Mouse (Mus musculus) lung, postnatal 4 days (tissue): ENCODE measurements at regions not wholly inside any gene's neighbourhood (a gene's known extent, or its start where the extent isn't known, plus 50 kb on each side); places are given as distances from the start of the nearest gene placed in this dataset.
"Not testable (repeated sequence)": the region's sequence is repeated elsewhere in the genome, so short reads cannot be mapped to it uniquely, and the experiment has no call there.

Experiments used
- DNase-seq, 2 experiments: peaks; one replicate each; pipeline ENCODE4 v3.0.0; 2021

DNA sequence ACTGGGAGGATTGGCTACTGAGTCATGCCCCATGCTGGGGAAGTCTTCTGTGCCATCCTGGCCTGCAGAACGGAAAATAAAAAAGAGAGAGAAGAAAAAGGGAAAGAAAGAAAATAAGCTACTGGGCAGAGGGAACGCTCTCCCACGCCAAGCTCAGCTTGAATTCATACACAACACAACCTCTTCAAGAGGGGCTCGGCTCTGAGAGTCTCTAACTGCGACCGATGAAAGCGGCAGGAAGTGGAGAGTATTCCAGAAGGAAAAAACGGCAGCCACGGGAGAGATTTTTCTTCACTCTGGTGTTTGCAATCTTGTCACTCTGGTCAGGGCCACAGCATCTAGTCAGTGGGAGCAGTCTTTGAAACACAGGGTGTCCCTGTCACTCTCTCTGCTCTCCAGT, 358.6 kb downstream of the Sox9 start:
- DNase-seq: no peak

- no peak for DNase-seq
Measured at GRCm38 (mm10) chr11:113142816-113143215, 360.8 kb downstream of the Sox9 start.

- DNase-seq: peak; percentile 40 to 63
Measured at GRCm38 (mm10) chr11:113143839-113144627, 362.0 kb downstream of the Sox9 start.

GRCm38 (mm10) chr11:113145721-113146120, 363.7 kb downstream of the Sox9 start:
- no peak for DNase-seq

- DNase-seq: no peak
Measured at GRCm38 (mm10) chr11:113146762-113147161, 364.7 kb downstream of the Sox9 start.

GRCm38 (mm10) chr11:113147535-113148197, 365.6 kb downstream of the Sox9 start:
- DNase-seq: no peak

GRCm38 (mm10) chr11:113148198-113148537, 366.1 kb downstream of the Sox9 start:
- no peak for DNase-seq

- no peak for DNase-seq
Measured at GRCm38 (mm10) chr11:113155515-113155914, 373.5 kb downstream of the Sox9 start.

DNA sequence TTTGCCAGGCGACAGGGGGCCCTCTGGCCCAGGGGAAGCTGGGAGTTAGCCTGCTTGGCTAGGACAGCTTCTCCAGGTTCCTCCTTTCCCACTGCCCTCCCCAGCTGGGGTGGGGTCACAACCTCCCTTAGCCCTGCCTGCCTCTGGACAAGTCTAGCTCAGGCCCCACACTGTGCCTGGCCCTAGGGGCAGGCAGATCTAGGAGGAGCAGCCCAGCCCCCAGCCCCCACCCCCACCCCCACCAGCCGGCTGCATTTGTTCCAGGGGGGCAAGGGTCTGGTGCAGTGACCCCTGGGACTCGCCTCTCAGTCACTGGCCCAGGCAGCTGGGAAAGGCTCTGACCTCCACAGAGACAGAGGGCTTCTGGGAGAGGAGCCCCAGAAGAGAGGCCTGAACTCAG, 381.9 kb downstream of the Sox9 start:
- no peak for DNase-seq

- no peak for DNase-seq
Measured at GRCm38 (mm10) chr11:113164510-113164909, 382.5 kb downstream of the Sox9 start.

DNA sequence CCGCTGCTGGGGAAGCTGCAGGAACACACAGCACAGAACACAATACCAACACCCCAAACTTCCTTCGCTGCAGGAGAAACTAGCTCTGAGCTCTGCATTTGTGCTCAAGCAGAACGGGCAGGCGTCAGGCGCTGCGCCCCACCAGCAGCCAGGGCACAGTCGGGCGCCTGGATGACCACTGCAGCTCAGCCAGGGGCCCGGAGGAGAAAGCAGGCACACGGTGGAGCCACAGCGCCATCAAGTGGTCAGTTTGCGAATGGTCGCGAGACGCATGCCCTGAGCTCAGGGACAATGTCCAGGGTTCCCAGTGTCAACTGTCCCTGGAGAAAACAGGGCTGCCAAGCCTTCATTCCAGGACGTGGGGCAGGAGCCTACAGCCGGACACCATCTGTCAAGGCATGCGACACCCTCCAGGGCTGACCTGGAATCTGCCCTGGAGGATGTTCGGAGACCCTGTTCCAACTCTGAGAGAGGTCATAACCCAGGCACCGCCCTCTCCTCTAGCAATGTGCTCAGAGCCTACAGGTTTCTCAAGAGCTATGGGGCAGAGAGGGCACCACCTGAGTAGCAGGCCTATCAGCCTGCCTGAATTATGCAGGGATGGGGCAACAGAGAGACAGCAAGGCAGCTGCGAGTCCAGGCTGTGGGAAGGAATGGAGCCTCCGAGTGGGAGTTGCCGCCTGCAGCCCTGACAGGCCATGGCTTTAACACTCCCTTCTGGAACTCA, 383.2 kb downstream of the Sox9 start:
- DNase-seq: peak; percentile 83 to 87

DNA sequence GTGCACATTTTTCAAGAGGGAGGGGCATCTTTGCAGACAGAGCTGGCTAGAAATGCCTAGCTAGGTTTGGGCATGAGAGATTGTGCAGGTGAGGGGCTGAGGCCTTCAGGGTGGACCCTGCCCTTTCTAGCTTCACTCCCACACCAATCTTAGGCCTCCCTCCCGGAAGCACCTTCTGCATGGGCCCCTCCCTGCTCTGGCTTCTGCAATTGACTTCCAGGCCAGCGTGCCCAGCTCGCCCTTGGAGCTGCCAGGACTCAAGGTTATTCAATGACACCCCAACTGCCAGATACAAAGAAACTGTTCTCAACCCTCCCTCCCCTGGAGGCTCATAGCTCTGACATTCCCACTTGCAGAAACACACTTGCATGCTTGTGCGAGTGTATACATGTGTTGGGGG, 384.5 kb downstream of the Sox9 start:
- DNase-seq: no peak

DNA sequence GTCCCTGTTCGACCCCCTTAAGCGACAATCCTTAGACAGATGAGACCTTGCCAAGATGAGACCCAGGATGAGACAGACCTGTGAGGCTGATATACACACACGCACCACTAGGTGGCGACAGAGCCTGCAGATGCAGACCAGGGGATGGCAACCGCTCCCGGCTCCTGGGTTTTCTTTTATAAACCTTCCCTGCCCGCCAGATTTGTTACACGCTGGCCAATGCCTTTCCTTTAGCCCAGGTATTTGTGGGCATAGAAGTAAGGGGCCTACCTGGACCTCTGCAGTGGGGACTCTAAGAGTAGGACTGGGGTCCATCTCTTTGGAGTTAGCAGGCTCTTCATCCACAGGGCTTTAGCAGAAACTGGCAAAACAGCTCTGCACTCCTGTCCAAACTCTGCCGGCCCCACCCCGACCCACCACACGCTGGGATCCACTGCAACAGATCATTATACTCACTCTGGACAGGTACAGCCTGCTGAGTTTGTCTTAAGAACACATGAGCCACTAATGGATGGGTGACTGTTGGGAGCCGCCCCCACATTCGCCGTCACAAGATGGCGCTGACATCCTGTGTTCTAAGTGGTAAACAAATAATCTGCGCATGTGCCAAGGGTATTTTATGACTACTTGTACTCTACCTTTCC, 390.6 kb downstream of the Sox9 start:
- DNase-seq: peak; percentile 65 to 67

DNA sequence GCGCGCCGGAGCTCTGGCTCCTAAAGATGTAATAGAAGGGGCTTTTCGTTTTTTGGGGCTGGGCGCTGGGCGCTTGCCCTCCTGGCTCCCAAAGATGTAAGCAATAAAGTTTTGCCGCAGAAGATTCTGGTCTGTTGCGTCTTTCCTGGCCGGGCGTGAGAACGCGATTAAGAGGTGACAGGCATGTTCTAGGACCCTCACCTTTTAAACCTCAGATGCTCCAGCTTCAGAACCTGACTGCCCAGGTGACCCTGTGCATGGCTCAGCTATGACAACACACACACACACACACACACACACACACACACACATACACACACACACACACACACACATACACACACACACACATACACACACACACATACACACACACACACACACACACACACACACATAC, 391.3 kb downstream of the Sox9 start:
- not testable (repeated sequence) for DNase-seq

DNA sequence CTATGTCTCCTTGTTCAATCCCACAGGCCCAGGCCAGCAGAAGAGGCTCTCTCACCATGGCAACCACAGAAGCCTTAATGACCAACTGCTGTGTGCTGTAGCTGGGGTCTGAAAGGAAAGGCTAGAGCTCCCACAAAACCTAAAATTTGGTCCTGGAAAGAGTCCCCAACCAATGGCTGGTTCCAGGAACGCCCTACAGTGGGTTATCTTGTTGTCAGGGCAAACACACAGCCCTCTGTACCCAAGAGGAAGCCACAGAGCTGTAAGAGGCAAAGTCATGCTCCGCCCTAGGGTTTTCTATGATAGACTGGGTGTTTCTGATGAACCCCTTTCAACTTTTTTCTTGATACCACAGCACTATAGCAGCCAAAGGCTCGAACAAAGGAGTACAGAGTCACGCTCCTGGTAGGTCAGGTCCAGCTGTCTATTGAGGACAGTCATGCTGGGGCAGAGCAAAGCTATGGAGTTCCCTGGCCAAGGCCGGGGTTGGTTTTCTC, 392.0 kb downstream of the Sox9 start:
- DNase-seq: no peak

DNA sequence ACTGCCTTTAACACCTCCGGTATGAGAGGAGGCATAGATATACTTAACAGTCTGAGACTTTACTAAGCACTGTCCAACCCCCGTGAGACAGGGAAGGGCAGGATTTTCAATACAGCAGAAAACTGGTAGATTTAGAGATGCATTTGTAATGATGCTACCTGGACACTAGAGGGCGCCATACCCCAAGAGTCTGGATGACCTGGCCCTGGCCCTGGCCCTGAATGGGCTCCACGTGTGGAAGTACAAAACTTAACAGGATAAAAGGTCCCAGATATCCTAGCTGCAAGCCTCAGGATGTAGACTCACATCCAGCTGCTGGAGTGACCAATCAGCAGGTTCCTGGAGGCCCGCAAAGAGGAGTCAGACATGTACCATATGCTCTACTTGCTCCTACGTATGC, 393.3 kb downstream of the Sox9 start:
- peak in 1 of 2 experiments; percentile 47 for DNase-seq

GRCm38 (mm10) chr11:113176183-113176582, 394.2 kb downstream of the Sox9 start:
- peak; percentile 35 to 59 for DNase-seq

- no peak for DNase-seq
Measured at GRCm38 (mm10) chr11:113178375-113178774, 396.4 kb downstream of the Sox9 start.

DNA sequence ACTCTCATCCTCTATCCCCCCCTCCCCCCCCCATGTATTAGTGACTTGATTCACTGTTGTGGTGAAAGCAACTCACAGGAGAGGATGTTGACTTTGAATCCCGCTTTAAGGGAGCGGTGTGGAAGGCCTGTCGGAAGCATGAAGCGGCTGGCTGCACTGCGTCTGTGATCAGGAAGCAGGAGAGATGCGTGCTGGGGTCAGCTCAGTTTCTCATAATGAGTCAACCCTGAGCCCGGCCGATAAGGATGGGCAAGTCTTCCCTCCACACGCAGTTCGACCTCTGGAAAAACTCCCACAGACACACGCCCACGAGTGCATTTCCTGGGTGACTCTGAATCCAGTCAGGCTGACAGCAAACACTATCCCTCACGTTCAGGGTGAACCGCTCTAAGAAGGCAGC, 398.0 kb downstream of the Sox9 start:
- DNase-seq: no peak

DNA sequence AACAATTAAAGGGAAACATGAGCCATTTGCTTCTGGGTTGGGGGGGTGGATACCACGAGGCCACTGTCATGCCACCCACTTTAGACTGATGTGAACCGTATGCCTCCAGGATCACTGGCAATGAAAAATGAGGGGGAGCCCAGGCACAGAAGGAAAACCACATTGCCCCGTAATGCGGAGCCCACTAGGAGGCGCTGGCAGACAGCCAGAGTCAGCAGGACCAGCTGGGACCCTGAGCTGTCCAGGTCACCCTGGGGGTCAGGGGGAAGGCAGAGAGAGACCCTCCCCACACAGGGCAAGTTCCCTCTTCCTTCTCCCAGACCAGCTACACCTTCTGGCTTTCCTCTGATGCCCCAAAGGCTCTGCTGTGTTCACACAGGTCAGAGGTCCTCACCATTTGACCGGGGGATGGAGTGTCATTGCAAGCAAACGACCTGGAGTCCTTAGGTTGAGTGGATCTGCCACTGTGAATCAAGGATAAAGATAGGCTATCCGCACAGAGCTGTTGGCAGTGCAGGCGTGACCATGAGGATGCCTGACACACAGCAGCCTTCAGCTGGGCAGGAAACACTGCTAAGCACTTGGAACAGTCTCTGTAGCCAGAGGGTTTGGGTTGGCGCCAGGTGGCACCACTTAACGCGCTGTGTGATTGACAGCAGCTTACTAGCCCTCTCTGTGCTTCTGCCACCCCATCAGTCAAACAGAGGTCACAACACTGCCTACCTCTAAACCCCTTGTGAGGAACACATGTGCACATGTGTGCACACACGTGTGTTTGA, 400.2 kb downstream of the Sox9 start:
- no peak for DNase-seq

DNA sequence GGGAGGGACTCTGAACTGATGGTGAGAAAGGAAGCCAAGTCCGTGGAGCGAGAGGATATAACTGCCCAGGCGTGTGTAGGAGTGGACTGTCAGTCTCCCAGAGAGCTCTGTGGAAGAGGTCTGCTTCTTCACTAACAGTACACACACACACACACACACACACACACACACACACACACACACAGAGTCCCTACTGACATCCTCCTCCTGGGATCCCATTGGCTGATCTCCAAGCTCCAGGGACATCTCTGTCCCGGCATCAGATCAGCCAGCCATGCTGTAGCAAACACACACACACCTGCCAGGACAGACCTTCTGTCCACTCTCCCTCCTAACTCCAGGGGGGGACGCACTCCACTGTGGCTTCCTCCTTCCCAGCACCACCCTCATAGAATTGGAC, 401.5 kb downstream of the Sox9 start:
- DNase-seq: no peak

- no peak for DNase-seq
Measured at GRCm38 (mm10) chr11:113184095-113184494, 402.1 kb downstream of the Sox9 start.
